Mouse (Mus musculus) small intestine, adult 2 months (tissue): ENCODE data around the gene Dlgap1. TPM values are rescaled to one million over a fixed set of nuclear protein-coding genes. Genes with fewer than 3 reads are reported as not detected.

Experiments
- H3K27ac ChIP-seq: fragments of 200-500 bp; 2 replicates; pipeline ENCODE4 v1.5.1; 2012; ENCODE audit warnings: low read depth, low read length, control low read depth, inconsistent platforms; ENCODE audit not compliant: insufficient read depth
- H3K27me3 ChIP-seq: fragments of 200-500 bp; 2 replicates; pipeline ENCODE4 v1.6.1; 2012; ENCODE audit warnings: mild to moderate bottlenecking, moderate library complexity, low read length, inconsistent platforms; ENCODE audit not compliant: control insufficient read depth, insufficient read depth
- H3K36me3 ChIP-seq: fragments of 200-500 bp; 2 replicates; pipeline ENCODE4 v1.6.1; 2012; ENCODE audit warnings: mild to moderate bottlenecking, low read length, control low read depth, inconsistent platforms; ENCODE audit not compliant: control insufficient read depth, insufficient read depth
- H3K4me1 ChIP-seq: fragments of 200-500 bp; 2 replicates; pipeline ENCODE4 v1.6.1; 2012; ENCODE audit warnings: low read length, inconsistent platforms, mixed read lengths; ENCODE audit not compliant: control insufficient read depth, insufficient read depth, insufficient read length
- H3K4me3 ChIP-seq: fragments of 200-500 bp; 2 replicates; pipeline ENCODE4 v1.5.1; 2012; ENCODE audit warnings: low read depth, mild to moderate bottlenecking, control low read depth, inconsistent platforms, low read length, moderate library complexity
- CTCF ChIP-seq: fragments of 200-500 bp; IDR thresholded peaks from 2 replicates; pipeline ENCODE4 v1.5.1; 2012; ENCODE audit warnings: low read depth, mild to moderate bottlenecking, control low read depth, inconsistent platforms, low read length, moderate library complexity, mixed read lengths; ENCODE audit not compliant: insufficient replicate concordance, insufficient read length; ENCODE audit errors: extremely low read depth
- POLR2A ChIP-seq: fragments of 200-500 bp; IDR thresholded peaks from 2 replicates; pipeline ENCODE4 v1.6.1; 2012; ENCODE audit warnings: low read depth, mild to moderate bottlenecking, control low read depth, inconsistent platforms, low read length, moderate library complexity
- WGBS: fragments of 180-500 bp; shearing (Covaris S2); methylation state at CpG from one replicate; pipeline ENCODE4 v1.1.7; 2018; 5-methylcytosine and 5-hydroxymethylcytosine counted together
- polyA plus RNA-seq: library from polyadenylated mRNA; depleted of rRNA; stranded (reverse); fragments of >200 nt; gene quantifications from 2 replicates; pipeline ENCODE4 v1.2.3, GENCODE M21; 2012

The Dlgap1 gene
- polyA plus RNA-seq, 1 experiment = 0.61 TPM

DNA sequence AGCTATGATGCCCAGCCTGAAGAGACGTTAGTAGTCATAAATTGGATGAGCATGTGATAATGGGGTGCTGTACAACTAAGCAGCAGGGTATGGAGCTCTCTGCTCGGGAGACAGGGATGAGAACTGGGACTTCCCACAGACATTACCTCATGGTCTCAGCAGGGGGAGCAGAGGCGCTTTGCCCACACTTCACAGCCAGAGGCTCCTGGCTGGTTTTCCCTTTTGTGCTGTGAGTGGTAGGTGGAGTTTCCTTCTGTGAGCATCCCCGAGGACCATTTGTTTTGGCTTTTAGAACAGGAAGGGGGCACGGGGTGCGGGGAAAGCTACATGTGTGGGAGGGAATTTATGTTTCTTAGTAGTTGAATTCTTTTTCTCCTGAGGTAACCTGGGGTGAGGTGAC lies 768.6 kb downstream of the Dlgap1 start:
- 4% methylated on average over 6 of the region's 6 CpGs for WGBS
- TF ChIP-seq CTCF (peak; percentile 54; the same call in 1 of the 2 replicates), POLR2A (no peak)
- Histone ChIP-seq H3K4me1 (peaks cover 4% of the 10 kb centered on the region), H3K27ac (peak overlapping the region; percentile 80), H3K27me3 (no peaks in the 10 kb centered on the region), H3K4me3 (no peak overlapping the region), H3K36me3 (no peaks in the 10 kb centered on the region)

GRCm38 (mm10) chr17:70738168-70738854 lies 769.4 kb downstream of the Dlgap1 start:
- 3% methylated on average over 17 of the region's 17 CpGs for WGBS
- peak overlapping the region; percentile 80 for H3K27ac ChIP-seq
- no peaks in the 10 kb centered on the region for H3K27me3 ChIP-seq
- TF ChIP-seq CTCF (peak; percentile 84; the same call in 1 of the 2 replicates), POLR2A (no peak)
- 0 out of 2 replicates have a peak overlapping the region, but pooled peaks have one; percentile 10 for H3K4me3 ChIP-seq
- H3K4me1 ChIP-seq = peaks cover 4% of the 10 kb centered on the region
- H3K36me3 ChIP-seq = no peaks in the 10 kb centered on the region

- WGBS = 74% methylated on average over 6 of the region's 6 CpGs
- Histone ChIP-seq H3K27me3 (no peaks in the 10 kb centered on the region), H3K4me3 (no peak overlapping the region), H3K27ac (no peak overlapping the region), H3K36me3 (no peaks in the 10 kb centered on the region), H3K4me1 (peaks cover 4% of the 10 kb centered on the region)
- TF ChIP-seq CTCF = no peak
- no peak for TF ChIP-seq POLR2A
Measured at GRCm38 (mm10) chr17:70739346-70739745, 770.5 kb downstream of the Dlgap1 start.

DNA sequence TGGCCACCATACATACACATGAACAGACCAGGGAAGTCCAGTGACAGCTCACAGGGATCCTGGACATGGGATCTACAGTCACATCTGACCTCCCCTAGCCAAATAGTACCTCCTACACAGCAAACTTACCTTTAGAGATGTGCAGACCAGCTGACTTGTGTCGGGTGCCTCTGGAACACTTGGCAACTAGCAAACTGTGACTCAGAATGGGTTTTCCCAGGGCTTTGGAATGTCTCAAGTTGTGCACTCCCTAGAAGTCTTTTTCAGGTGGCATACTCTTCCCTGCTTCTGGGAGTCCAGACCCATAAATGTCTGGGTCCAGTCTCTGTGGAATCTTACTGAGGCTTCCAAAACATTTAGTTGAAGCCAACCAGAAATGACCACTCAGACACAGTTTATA lies 772.8 kb downstream of the Dlgap1 start:
- no peak for TF ChIP-seq CTCF
- TF ChIP-seq POLR2A = no peak
- Histone ChIP-seq H3K27ac (no peak overlapping the region), H3K4me3 (no peak overlapping the region), H3K4me1 (peaks cover 7% of the 10 kb centered on the region), H3K36me3 (no peaks in the 10 kb centered on the region), H3K27me3 (no peaks in the 10 kb centered on the region)
- 79% methylated on average over 1 of the region's 1 CpGs for WGBS

DNA sequence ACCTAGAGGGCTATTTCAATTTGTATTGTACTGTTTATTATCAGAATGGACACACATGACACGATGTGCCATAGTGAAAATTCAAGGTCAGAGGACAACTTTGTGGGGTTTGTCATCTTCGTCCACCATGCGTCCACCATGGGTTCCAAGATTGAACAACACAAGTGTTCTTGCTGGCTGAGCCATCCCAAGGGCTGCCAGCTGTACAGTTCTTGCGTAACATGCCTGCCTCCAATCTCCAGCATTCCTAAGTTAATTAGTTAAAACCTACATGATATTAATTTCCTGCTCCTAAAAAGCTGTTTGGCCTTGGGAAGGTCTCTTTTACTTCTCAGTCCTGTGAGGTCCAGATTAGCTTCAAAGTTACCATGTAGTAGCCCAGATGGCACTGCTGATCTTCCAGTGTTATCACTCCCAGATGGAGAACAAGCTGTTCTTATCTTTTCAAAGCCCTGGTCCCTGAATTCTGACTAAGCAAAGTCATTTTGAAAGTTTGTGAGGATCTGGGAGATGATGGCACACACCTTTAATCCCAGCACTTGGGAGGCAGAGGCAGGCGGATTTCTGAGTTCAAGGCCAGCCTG lies 775.8 kb downstream of the Dlgap1 start:
- H3K27ac ChIP-seq = no peak overlapping the region
- WGBS = 87% methylated on average over 5 of the region's 5 CpGs
- H3K36me3 ChIP-seq = no peaks in the 10 kb centered on the region
- H3K4me1 ChIP-seq = peaks cover 16% of the 10 kb centered on the region
- H3K27me3 ChIP-seq = no peaks in the 10 kb centered on the region
- no peak overlapping the region for H3K4me3 ChIP-seq
- no peak for TF ChIP-seq CTCF
- TF ChIP-seq POLR2A = no peak

DNA sequence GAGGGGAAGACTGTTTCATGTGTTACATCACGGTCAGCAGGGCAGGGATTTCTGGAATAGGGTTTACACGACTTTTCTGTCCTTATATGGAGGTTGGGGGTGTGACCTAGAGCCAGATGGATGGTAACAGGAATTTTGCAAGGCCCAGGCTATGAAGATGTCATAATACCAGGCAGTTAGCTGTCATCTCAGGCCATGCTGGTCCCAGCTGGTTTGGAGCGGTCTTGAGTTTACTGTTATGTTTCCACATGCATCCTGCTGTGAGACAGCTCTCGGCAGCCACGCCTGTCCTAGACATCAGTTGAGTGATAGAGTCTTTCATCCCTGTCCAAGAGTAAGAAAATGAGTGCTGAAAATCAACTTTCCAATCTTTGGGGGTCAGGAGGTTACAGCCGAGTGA lies 776.5 kb downstream of the Dlgap1 start:
- Histone ChIP-seq H3K27ac (no peak overlapping the region), H3K4me3 (no peak overlapping the region)
- WGBS = 76% methylated on average over 6 of the region's 6 CpGs

GRCm38 (mm10) chr17:70746379-70747079 lies 777.7 kb downstream of the Dlgap1 start:
- Histone ChIP-seq H3K4me1 (peaks cover 18% of the 10 kb centered on the region), H3K4me3 (no peak overlapping the region), H3K36me3 (no peaks in the 10 kb centered on the region), H3K27ac (peak overlapping the region; percentile 48; the same call in 1 of the 2 replicates), H3K27me3 (no peaks in the 10 kb centered on the region)
- TF ChIP-seq CTCF (no peak), POLR2A (no peak)
- WGBS = 11% methylated on average over 9 of the region's 9 CpGs

More for the DNA sequence above, 776.5 kb downstream of the Dlgap1 start:
- H3K4me1 ChIP-seq = peaks cover 16% of the 10 kb centered on the region
- H3K36me3 ChIP-seq = no peaks in the 10 kb centered on the region
- no peak for TF ChIP-seq POLR2A
- no peak for TF ChIP-seq CTCF
- no peaks in the 10 kb centered on the region for H3K27me3 ChIP-seq
